Mouse (Mus musculus) heart, embryonic 16.5 days (tissue): ENCODE measurements around the gene Mfsd5. TPM values are rescaled to one million over a fixed set of nuclear protein-coding genes. Genes with fewer than 3 reads are reported as not detected.

Source experiments
- ATAC-seq: fragments of 200-750 bp; cut with Nextera tagmentation; replicated peaks from 2 replicates; pipeline ENCODE4 v1.8.0; 2017; ENCODE audit warnings: moderate number of reproducible peaks; ENCODE audit not compliant: insufficient read depth, low FRiP score; ENCODE audit errors: extremely low read depth
- H3K27ac ChIP-seq: fragments of 300-500 bp; sonication (generic); 2 replicates; pipeline ENCODE4 v1.5.1; 2014; ENCODE audit warnings: mild to moderate bottlenecking, low read length, control low read depth, moderate library complexity
- H3K27me3 ChIP-seq: fragments of 300-500 bp; sonication (generic); 2 replicates; pipeline ENCODE4 v1.6.1; 2014; ENCODE audit warnings: low read length, mixed read lengths; ENCODE audit not compliant: control insufficient read depth, insufficient read depth
- H3K36me3 ChIP-seq: fragments of 300-500 bp; sonication (generic); 2 replicates; pipeline ENCODE4 v1.6.1; 2014; ENCODE audit not compliant: control insufficient read depth, insufficient read depth
- H3K4me1 ChIP-seq: fragments of 300-500 bp; sonication (generic); 2 replicates; pipeline ENCODE4 v1.6.1; 2014; ENCODE audit warnings: low read length, mixed read lengths; ENCODE audit not compliant: control insufficient read depth, insufficient read depth
- H3K4me2 ChIP-seq: fragments of 300-500 bp; sonication (generic); 2 replicates; pipeline ENCODE4 v1.6.1; 2014; ENCODE audit warnings: low read depth, mild to moderate bottlenecking, control low read depth, low read length
- H3K4me3 ChIP-seq: fragments of 300-500 bp; sonication (generic); 2 replicates; pipeline ENCODE4 v1.5.1; 2014; ENCODE audit warnings: mild to moderate bottlenecking, control low read depth, low read length
- H3K9ac ChIP-seq: fragments of 300-500 bp; sonication (generic); 2 replicates; pipeline ENCODE4 v1.6.1; 2014; ENCODE audit warnings: low read length, control low read depth
- H3K9me3 ChIP-seq: fragments of 300-500 bp; sonication (generic); replicated peaks from 2 replicates; pipeline ENCODE4 v1.6.1; 2016; ENCODE audit warnings: low read length; ENCODE audit not compliant: control insufficient read depth
- WGBS: fragments of 180-500 bp; shearing (Covaris S2); extraction: QIAGEN DNeasy Blood & Tissue Kit; methylation state at CpG from one replicate; pipeline ENCODE4 v1.1.7; 2014; 5-methylcytosine and 5-hydroxymethylcytosine counted together
- polyA plus RNA-seq: library from polyadenylated mRNA; unstranded; fragments of >200 nt; fragmentation: Nextera tagmentation; extraction: Ambion mirVana; gene quantifications from 2 replicates; pipeline ENCODE4 v1.2.1, GENCODE M21; 2015

Mfsd5 gene
- polyA plus RNA-seq, 1 experiment from 2014 or later = 43.8 TPM

DNA sequence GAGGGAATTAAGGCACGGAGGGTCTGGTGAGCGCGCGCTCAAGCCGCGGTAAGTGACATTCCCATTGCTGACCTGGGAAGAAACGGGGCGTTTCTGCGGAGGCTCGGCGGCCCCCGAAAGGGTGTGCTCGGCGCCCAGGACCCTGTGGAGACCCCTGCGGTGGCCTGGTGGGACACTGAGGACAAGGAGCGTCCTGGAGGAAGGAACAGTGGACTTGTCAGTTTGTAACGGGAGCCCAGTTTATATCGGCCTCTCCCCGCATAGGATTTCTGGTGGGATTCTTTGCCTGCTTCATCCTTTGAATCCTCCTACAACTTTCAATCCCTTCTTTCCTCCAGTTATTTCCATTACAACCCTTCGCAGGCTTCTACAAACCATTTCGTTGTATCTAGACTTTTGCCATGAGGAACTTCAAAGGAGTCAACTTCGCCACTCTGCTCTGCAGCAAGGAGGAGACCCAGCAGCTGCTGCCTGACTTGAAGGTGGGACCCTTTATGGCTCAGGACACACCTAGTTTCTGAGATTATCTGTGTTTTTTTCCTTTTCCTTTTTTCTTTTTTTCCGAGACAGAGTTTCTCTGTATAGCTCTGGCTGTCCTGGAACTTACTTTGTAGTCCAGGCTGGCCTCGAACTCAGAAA, 17.2 kb downstream of the Mfsd5 start:
- Histone ChIP-seq H3K4me3 (peak overlapping the region; percentile 84), H3K27me3 (no peaks in the 10 kb centered on the region), H3K9me3 (no peaks in the 10 kb centered on the region), H3K27ac (no peak overlapping the region), H3K9ac (peak overlapping the region; percentile 79), H3K36me3 (peaks cover 18% of the 10 kb centered on the region), H3K4me1 (peaks cover 9% of the 10 kb centered on the region), H3K4me2 (peak overlapping the region; percentile 95)
- 0 out of 2 replicates have a peak, but pooled peaks have one; percentile 11 for ATAC-seq
- WGBS = 4% methylated on average over 24 of the region's 24 CpGs

DNA sequence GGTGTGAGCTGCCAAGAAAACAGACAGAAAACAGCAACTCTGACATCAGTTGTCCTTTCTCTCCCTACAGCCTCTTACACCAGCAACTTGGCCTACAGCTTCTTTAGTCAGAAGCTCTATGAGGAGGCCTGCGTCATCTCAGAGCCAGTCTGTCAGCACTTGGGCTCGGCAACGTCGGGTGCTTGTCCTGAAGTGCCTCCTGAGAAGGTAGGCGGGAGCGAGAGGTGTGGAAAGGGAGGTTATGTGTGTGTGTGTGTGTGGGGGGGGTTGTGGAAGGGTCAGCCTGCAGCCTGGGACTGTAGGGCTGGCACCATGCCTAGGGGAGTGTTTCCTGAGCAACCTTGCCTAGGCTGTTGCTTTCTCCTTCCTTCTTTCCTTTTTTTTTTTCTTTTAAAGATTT, 23.3 kb downstream of the Mfsd5 start:
- 32% methylated on average over 6 of the region's 6 CpGs for WGBS
- Histone ChIP-seq H3K9ac (no peak overlapping the region), H3K9me3 (no peaks in the 10 kb centered on the region), H3K4me3 (no peak overlapping the region), H3K4me1 (no peaks in the 10 kb centered on the region), H3K4me2 (no peak overlapping the region), H3K27me3 (no peaks in the 10 kb centered on the region), H3K27ac (peak overlapping the region; percentile 50), H3K36me3 (peaks cover 45% of the 10 kb centered on the region)
- ATAC-seq = peak; percentile 93

DNA sequence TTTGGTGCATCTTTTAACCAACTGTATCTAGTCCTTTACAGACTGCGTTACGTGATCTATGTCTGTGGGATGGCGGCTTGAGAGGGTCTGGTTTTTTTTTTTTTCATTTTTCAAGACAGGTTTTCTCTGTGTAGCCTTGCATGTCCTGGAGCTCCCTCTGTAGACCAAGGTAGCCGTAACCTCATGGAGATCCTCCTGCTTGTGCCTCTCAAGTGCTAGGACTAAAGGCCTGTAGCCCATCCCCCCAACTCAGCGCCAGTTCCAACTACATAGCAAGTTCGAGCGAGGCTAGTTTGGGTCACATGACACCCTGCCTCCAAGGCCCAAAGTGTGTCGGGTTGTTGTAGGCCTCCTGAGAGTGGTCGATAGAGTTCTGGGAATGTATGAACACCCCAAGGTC, 29.5 kb downstream of the Mfsd5 start:
- H3K4me1 ChIP-seq = no peaks in the 10 kb centered on the region
- no peak overlapping the region for H3K27ac ChIP-seq
- no peaks in the 10 kb centered on the region for H3K27me3 ChIP-seq
- WGBS = 78% methylated on average over 9 of the region's 9 CpGs
- no peak overlapping the region for H3K9ac ChIP-seq
- H3K4me3 ChIP-seq = no peak overlapping the region
- peaks cover 48% of the 10 kb centered on the region for H3K36me3 ChIP-seq
- no peaks in the 10 kb centered on the region for H3K9me3 ChIP-seq
- no peak overlapping the region for H3K4me2 ChIP-seq
- ATAC-seq = no peak

DNA sequence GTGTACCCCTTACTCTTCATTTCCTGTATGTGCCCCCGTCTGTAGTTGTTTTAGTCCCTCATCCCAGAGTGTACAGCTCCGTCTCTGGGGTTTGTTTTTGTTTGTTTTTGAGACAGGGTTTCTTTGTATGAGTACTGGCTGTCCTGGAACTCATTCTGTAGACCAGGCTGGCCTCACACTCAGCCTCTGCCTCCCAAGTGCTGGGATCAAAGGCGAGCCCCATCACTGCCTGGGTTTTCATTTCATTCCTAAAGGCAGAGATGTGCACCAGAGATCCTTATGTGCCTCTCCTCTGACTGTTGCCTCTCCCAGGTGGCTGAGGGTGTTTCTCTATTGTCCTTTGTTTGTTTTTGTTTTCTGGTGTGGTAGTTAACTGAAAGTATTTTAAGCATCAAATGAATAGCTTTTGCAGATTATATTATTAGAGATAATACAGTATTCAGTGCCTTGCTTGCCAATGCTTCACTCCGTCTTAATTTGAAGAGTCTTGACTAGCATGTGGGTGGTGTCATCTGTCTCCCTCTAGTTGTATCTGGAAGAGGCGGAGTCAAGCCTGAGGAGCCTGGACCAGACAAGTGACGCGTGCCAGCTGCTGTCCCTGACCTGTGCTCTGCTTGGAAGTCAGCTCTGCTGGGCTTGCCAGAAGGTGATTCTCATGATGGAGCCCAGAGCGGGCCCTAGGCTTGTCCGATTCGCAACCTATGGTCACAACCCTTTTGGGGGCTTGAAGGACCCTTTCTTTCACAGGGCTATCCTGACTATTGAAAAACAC, 31.0 kb downstream of the Mfsd5 start:
- peak; percentile 67 for ATAC-seq
- no peak overlapping the region for H3K4me2 ChIP-seq
- H3K36me3 ChIP-seq = peaks cover 47% of the 10 kb centered on the region
- no peak overlapping the region for H3K4me3 ChIP-seq
- H3K9me3 ChIP-seq = no peaks in the 10 kb centered on the region
- 53% methylated on average over 10 of the region's 10 CpGs for WGBS
- H3K9ac ChIP-seq = no peak overlapping the region
- no peaks in the 10 kb centered on the region for H3K4me1 ChIP-seq
- no peak overlapping the region for H3K27ac ChIP-seq
- H3K27me3 ChIP-seq = no peaks in the 10 kb centered on the region

DNA sequence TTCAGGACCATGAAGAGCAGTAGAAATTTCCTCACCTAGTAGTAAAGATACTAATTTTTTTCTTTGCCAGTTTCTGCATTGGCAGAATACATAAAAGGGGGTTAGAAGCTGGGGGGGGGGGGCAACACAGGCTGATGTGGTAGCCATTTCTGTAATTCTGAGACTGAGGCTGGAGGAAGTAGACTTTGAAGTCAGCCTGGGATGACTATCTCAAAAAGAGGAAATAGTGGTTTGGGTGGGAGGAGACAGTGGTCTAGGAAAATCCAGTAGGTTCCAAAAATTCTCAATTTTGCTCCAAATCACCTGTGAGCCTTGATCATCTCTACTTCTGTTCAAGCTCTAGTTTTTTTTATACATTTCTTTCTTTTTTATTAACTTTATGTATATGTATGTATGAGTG, 32.2 kb downstream of the Mfsd5 start:
- Histone ChIP-seq H3K36me3 (peaks cover 39% of the 10 kb centered on the region), H3K4me3 (no peak overlapping the region), H3K27ac (no peak overlapping the region), H3K9me3 (no peaks in the 10 kb centered on the region), H3K27me3 (no peaks in the 10 kb centered on the region), H3K9ac (no peak overlapping the region), H3K4me1 (no peaks in the 10 kb centered on the region), H3K4me2 (no peak overlapping the region)
- ATAC-seq = no peak

DNA sequence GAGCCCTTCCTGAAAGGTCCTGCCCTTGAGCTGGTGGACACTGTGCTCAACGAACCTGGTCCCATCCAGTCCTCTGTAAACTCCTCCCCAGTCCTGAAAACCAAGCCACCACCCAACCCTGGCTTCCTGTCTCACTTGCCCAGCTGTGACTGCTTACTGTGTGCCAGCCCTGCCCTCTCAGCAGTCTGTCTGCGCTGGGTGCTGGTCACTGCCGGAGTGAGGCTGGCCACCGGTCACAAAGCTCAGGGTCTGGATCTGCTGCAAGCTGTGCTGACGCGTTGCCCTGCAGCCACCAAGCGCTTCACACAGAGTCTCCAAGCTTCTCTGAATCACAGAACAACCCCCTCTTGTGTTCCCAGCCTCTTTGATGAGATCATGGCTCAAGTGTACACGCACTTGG, 36.0 kb downstream of the Mfsd5 start:
- H3K36me3 ChIP-seq = peaks cover 46% of the 10 kb centered on the region; the same call in 1 of the 2 replicates
- no peak overlapping the region for H3K9ac ChIP-seq
- H3K27ac ChIP-seq = no peak overlapping the region
- WGBS = 81% methylated on average over 8 of the region's 8 CpGs
- no peak overlapping the region for H3K4me2 ChIP-seq
- no peak for ATAC-seq
- H3K4me3 ChIP-seq = no peak overlapping the region
- H3K27me3 ChIP-seq = no peaks in the 10 kb centered on the region
- no peaks in the 10 kb centered on the region for H3K4me1 ChIP-seq
- H3K9me3 ChIP-seq = no peaks in the 10 kb centered on the region

DNA sequence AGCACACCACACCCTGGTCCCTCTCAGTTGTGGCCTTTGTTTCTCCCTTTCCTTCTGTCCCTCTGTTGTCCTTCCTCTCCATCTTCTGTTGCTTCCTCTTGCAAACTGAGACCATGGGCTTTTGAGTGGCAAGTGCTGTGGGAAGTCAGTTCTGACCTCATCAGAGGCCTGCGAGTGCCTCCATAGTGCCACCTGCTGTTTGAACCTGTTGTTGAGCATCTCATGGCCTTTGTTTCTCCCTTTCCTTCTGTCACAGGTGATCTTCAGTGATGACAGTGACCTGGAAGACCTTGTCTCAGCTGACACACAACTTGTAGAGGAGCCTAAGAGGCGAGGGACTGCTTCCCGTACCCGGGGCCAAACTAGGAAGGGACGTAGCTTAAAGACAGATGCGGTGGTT, 37.0 kb downstream of the Mfsd5 start:
- Histone ChIP-seq H3K4me1 (no peaks in the 10 kb centered on the region), H3K4me3 (no peak overlapping the region), H3K9ac (no peak overlapping the region), H3K27ac (no peak overlapping the region), H3K9me3 (no peaks in the 10 kb centered on the region), H3K27me3 (no peaks in the 10 kb centered on the region), H3K4me2 (no peak overlapping the region), H3K36me3 (peaks cover 55% of the 10 kb centered on the region; the same call in 1 of the 2 replicates)
- WGBS = 82% methylated on average over 6 of the region's 6 CpGs
- no peak for ATAC-seq

DNA sequence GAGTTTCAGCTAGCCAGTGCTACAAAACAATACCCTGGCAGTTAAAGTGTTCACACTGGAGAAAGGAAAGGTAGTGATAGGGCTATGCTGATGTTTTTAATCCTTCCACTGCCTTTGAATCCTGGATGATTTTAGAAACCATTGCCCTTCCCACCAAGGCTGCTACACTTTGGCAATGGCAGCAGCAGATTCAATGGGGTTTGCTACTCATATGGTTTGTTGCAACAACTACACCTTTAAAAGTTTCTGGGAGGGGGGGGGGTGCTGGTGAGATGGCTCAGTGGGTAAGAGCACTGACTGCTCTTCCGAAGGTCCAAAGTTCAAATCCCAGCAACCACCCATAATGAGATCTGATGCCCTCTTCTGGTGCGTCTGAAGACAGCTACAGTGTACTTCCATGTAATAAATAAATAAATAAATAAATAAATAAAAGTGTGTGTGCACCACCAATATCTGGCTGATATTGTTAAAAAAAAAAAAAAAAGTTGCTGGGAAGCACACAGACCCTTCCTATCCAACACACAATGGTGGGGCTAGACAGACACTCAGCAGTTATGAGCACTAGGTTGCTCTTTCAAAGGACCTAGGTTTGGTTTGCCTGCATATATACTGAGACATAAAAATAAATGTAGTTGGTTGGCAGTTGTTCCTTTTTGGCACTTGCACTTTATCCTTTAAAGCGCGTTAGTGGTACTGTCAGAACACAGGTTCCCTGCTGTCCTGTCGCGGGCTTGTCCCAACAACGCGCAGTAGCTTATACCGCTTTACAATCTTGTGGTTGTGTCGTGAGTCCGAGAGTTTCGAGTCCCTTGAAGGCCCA, 45.6 kb downstream of the Mfsd5 start:
- no peaks in the 10 kb centered on the region for H3K9me3 ChIP-seq
- no peak overlapping the region for H3K27ac ChIP-seq
- H3K4me3 ChIP-seq = no peak overlapping the region
- no peaks in the 10 kb centered on the region for H3K27me3 ChIP-seq
- H3K36me3 ChIP-seq = peaks cover 39% of the 10 kb centered on the region
- peak overlapping the region; percentile 37 for H3K4me2 ChIP-seq
- WGBS = 77% methylated on average over 12 of the region's 12 CpGs
- no peak for ATAC-seq
- H3K9ac ChIP-seq = no peak overlapping the region
- peaks cover 11% of the 10 kb centered on the region for H3K4me1 ChIP-seq
